Mouse (Mus musculus) sigmoid colon, adult 10 weeks (tissue): Measurements from ENCODE around the gene Pcca. TPM values are rescaled to one million over a fixed set of nuclear protein-coding genes. Genes with fewer than 3 reads are reported as not detected.

Source experiments
- polyA plus RNA-seq: library from polyadenylated mRNA; stranded (reverse); fragments of 350-450 nt; fragmentation: Illumina TruSeq; extraction: RNeasy Lipid Tissue Mini Kit (QIAGEN cat#74804); gene quantifications from one replicate; pipeline ENCODE4 v1.2.3, GENCODE M21; 2014; ENCODE audit warnings: low read depth, low replicate concordance

The Pcca gene
- 49.6 TPM for polyA plus RNA-seq

GRCm38 (mm10) chr14:122534017-122534924 is at the start of gene Pcca:
Gene Pcca, plus strand, starts transcription at chr14:122534324.

GRCm38 (mm10) chr14:122490441-122491328 is 43.4 kb upstream of the Pcca start, which contains the start of gene Gm10837:
Gene Gm10837, plus strand, starts transcription at chr14:122490586.

DNA sequence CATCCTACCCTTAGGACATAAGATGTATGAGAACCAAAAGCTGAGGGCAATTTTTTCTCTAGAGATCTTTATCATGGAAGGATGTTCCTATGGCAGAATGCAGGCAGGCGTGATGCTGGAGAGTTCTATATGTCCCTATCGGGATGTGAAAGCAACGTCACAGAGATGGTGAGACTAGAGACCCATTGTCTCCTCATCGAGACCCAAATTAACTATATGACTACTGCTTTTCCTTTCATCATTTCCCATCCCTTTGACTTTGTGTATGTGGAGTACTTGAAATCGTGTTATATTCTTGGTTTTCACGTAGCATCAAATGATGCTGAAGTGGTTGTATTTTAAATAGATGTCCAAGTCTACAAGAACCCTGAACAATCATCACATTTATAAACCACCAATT is 379.5 kb downstream of the Pcca start, which contains the start of gene Ggact:
Ggact (minus strand) TSS at position 101 of the 400 bp plus-strand sequence.

Other genes starting within 250 kb of the Pcca start
- not detected for gene Gm5089, start 83.2 kb upstream of the Pcca start, polyA plus RNA-seq
- not detected for gene Zic5, start 68.6 kb upstream of the Pcca start, polyA plus RNA-seq
- gene Zic2, start 58.9 kb upstream of the Pcca start, polyA plus RNA-seq: not detected
- gene Gm10837, start 43.7 kb upstream of the Pcca start, polyA plus RNA-seq: not detected